Mouse (Mus musculus) olfactory bulb, adult 2 months (tissue): ENCODE measurements around the gene Lipt2. TPM values are rescaled to one million over a fixed set of nuclear protein-coding genes. Genes with fewer than 3 reads are reported as not detected.

Experiments used
- H3K27ac ChIP-seq: fragments of 200-500 bp; 2 replicates; pipeline ENCODE4 v1.5.1; 2012; ENCODE audit warnings: low read depth, low read length; ENCODE audit not compliant: insufficient read depth
- H3K4me1 ChIP-seq: fragments of 200-500 bp; 2 replicates; pipeline ENCODE4 v1.6.1; 2012; ENCODE audit warnings: low read length; ENCODE audit not compliant: control insufficient read depth, insufficient read depth
- H3K4me3 ChIP-seq: fragments of 200-500 bp; 2 replicates; pipeline ENCODE4 v1.5.1; 2012; ENCODE audit warnings: mild to moderate bottlenecking, low read depth, low read length, moderate library complexity; ENCODE audit not compliant: insufficient read depth
- CTCF ChIP-seq: fragments of 200-500 bp; IDR thresholded peaks from 2 replicates; pipeline ENCODE4 v1.5.1; 2012; ENCODE audit warnings: low read depth, mild to moderate bottlenecking, low read length, moderate library complexity; ENCODE audit not compliant: insufficient read depth
- POLR2A ChIP-seq: fragments of 200-500 bp; IDR thresholded peaks from 2 replicates; pipeline ENCODE4 v1.6.1; 2012; ENCODE audit warnings: mild to moderate bottlenecking, low read depth, low read length, moderate library complexity; ENCODE audit not compliant: insufficient read depth
- whole genome bisulfite sequencing: fragments of 180-500 bp; shearing (Covaris S2); methylation state at CpG from one replicate; pipeline ENCODE4 v1.1.7; 2018; 5-methylcytosine and 5-hydroxymethylcytosine counted together
- polyA plus RNA-seq: library from polyadenylated mRNA; stranded (reverse); fragments of >200 nt; gene quantifications from 2 replicates; pipeline ENCODE4 v1.2.4, GENCODE M21; 2012; ENCODE audit warnings: low replicate concordance; ENCODE audit not compliant: missing spikeins, insufficient read depth, insufficient read length

The Lipt2 gene
- polyA plus RNA-seq, 1 experiment = not detected

- TF ChIP-seq POLR2A (no peak), CTCF (no peak)
- Histone ChIP-seq H3K4me3 (no peak overlapping the region), H3K4me1 (no peaks in the 10 kb centered on the region), H3K27ac (no peak overlapping the region)
- 81% methylated on average over 7 of the region's 7 CpGs for WGBS
Observed at GRCm38 (mm10) chr7:100126514-100126913, 32.6 kb upstream of the Lipt2 start.

GRCm38 (mm10) chr7:100128262-100129041, 30.6 kb upstream of the Lipt2 start:
- Histone ChIP-seq H3K4me3 (no peak overlapping the region), H3K27ac (no peak overlapping the region), H3K4me1 (no peaks in the 10 kb centered on the region)
- TF ChIP-seq POLR2A (no peak), CTCF (no peak)
- WGBS = 86% methylated on average over 7 of the region's 7 CpGs

- no peak overlapping the region for H3K27ac ChIP-seq
- no peaks in the 10 kb centered on the region for H3K4me1 ChIP-seq
- 84% methylated on average over 6 of the region's 6 CpGs for WGBS
- H3K4me3 ChIP-seq = no peak overlapping the region
- no peak for TF ChIP-seq POLR2A
Observed at GRCm38 (mm10) chr7:100130592-100130991, 28.5 kb upstream of the Lipt2 start.

GRCm38 (mm10) chr7:100132379-100132778, 26.7 kb upstream of the Lipt2 start:
- no peak overlapping the region for H3K27ac ChIP-seq
- 70% methylated on average over 1 of the region's 1 CpGs for WGBS
- no peak overlapping the region for H3K4me3 ChIP-seq
- no peak for TF ChIP-seq CTCF
- TF ChIP-seq POLR2A = no peak
- no peaks in the 10 kb centered on the region for H3K4me1 ChIP-seq

GRCm38 (mm10) chr7:100137038-100137437, 22.0 kb upstream of the Lipt2 start:
- TF ChIP-seq CTCF (no peak), POLR2A (no peak)
- H3K27ac ChIP-seq = no peak overlapping the region
- no peaks in the 10 kb centered on the region for H3K4me1 ChIP-seq
- H3K4me3 ChIP-seq = no peak overlapping the region
- 78% methylated on average over 9 of the region's 9 CpGs for WGBS

GRCm38 (mm10) chr7:100138075-100138474, 21.0 kb upstream of the Lipt2 start:
- H3K4me1 ChIP-seq = no peaks in the 10 kb centered on the region
- no peak overlapping the region for H3K4me3 ChIP-seq
- WGBS = 93% methylated on average over 4 of the region's 4 CpGs
- no peak for TF ChIP-seq CTCF
- no peak for TF ChIP-seq POLR2A
- H3K27ac ChIP-seq = no peak overlapping the region

GRCm38 (mm10) chr7:100140591-100140990, 18.5 kb upstream of the Lipt2 start:
- Histone ChIP-seq H3K4me1 (no peaks in the 10 kb centered on the region), H3K27ac (no peak overlapping the region), H3K4me3 (no peak overlapping the region)
- no peak for TF ChIP-seq CTCF
- no peak for TF ChIP-seq POLR2A
- 51% methylated on average over 1 of the region's 1 CpGs for WGBS

- TF ChIP-seq POLR2A (no peak), CTCF (no peak)
- H3K4me3 ChIP-seq = no peak overlapping the region
- H3K27ac ChIP-seq = no peak overlapping the region
- no peaks in the 10 kb centered on the region for H3K4me1 ChIP-seq
- 91% methylated on average over 4 of the region's 4 CpGs for WGBS
Observed at GRCm38 (mm10) chr7:100148586-100148985, 10.5 kb upstream of the Lipt2 start.

- TF ChIP-seq POLR2A (no peak), CTCF (no peak)
- 36% methylated on average over 10 of the region's 10 CpGs for WGBS
- no peak overlapping the region for H3K4me3 ChIP-seq
- no peak overlapping the region for H3K27ac ChIP-seq
- H3K4me1 ChIP-seq = no peaks in the 10 kb centered on the region
Observed at GRCm38 (mm10) chr7:100150086-100150485, 9.0 kb upstream of the Lipt2 start.
